Mouse (Mus musculus): ENCODE results near the gene Fbxw5.
A peak's percentile ranks its signal among the peaks of the same experiment; 100 is the strongest.

The Fbxw5 gene

DNA sequence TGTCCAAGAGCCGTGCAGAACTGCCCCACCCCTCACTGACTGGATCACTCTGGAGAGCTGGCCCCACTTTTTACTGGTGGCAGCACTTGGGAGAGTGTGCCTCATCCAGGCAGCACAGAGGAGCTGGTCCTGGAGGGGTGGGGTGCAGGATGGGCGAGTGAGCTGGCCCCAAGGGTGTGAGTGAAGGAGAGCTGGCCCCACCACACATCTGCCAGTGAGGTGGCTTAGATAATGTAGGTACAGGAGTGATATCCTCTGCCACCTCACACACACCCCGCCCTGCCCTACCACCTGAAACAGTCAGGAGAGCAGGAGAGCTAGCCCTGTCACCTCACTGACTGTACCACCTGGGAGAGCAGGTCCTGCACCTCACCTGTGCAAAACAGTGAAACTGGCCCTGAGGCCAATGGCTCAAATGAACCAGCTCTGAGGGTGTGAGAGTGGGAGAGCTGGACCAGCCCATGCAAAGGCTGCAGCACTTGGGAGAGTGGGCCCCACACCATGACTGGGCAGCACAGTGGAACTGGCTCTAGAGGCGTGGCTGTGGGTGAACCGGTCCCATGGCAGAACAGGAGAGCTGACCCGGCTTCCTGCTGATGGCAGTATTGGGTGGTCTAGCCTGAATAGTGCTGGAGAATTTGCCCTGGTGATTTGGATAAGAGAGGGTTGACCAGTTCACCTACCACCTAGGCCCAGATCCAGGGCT lies 12.4 kb upstream of the Fbxw5 start:
- Histone ChIP-seq H3K4me1 (replicated peaks; ENCODE audit: low read depth, low read length) (0 out of 2 replicates have a peak, but pooled peaks cover 3% of the 10 kb centered on the region), H3K27me3 (ENCODE audit: insufficient read depth, low read length) (0 out of 2 replicates have a peak, but pooled peaks cover 6% of the 10 kb centered on the region), H3K4me3 (replicated peaks; ENCODE audit: low read length) (no peak overlapping the region), H3K36me3 (ENCODE audit: insufficient read depth, low read length) (no peaks in the 10 kb centered on the region), H3K9me3 (ENCODE audit: low read length) (no peaks in the 10 kb centered on the region)
- TF ChIP-seq NANOG (IDR thresholded peaks at IDR 0.05; ENCODE audit: borderline replicate concordance, low read length): no peak
- TF ChIP-seq CTCF (conservative IDR thresholded peaks at IDR 0.05; ENCODE audit: low read length): no peak

DNA sequence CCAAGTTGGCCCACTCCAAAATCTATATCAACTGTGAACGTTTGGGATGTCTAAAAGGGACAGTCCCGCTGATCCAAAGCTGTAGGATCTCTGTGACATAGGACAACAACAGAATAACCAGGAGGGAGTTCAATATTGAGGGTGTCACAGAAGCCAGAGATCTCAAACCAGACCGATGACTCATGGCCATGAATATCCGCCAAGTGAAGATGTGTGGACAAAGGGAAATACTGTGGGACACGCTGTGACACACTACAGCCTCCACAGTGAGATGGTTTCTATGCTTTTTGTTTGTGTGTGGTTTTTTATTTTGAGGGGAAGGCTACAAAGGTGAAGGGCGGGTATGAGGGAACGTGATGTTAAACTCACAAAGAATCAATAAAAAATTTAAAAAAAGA lies 11.9 kb upstream of the Fbxw5 start:
- no peak for TF ChIP-seq CTCF (conservative IDR thresholded peaks at IDR 0.05; ENCODE audit: low read length)
- TF ChIP-seq POU5F1 (IDR thresholded peaks at IDR 0.05; ENCODE audit: borderline replicate concordance, low read length): no peak
- TF ChIP-seq NANOG (IDR thresholded peaks at IDR 0.05; ENCODE audit: borderline replicate concordance, low read length): no peak
- Histone ChIP-seq H3K27me3 (ENCODE audit: insufficient read depth, low read length) (0 out of 2 replicates have a peak, but pooled peaks cover 2% of the 10 kb centered on the region), H3K36me3 (ENCODE audit: insufficient read depth, low read length) (no peaks in the 10 kb centered on the region), H3K9me3 (ENCODE audit: low read length) (no peaks in the 10 kb centered on the region), H3K4me1 (replicated peaks; ENCODE audit: low read depth, low read length) (0 out of 2 replicates have a peak, but pooled peaks cover 3% of the 10 kb centered on the region), H3K4me3 (replicated peaks; ENCODE audit: low read length) (no peak overlapping the region)

DNA sequence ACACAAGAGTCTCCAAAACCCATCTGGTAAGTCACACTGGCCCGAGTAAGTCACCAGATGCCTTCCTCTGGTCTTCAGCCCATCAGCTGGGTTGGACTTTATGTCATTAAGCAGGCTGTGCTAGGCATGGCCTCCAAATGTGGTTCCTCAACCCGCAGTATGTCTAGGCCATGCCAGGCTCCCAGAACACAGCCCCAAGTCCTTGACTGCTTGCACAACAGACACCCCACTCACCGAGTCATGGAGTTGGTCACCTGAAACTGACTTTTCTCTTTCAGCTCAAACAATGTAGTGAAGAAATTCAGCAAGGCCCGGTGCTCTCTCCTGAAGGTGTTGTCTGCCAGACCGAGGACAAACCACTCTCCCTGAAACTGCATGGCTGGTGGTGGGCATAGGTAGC lies 7.6 kb upstream of the Fbxw5 start:
- TF ChIP-seq CTCF (conservative IDR thresholded peaks at IDR 0.05; ENCODE audit: low read length) (no peak), NANOG (IDR thresholded peaks at IDR 0.05; ENCODE audit: borderline replicate concordance, low read length) (no peak), POU5F1 (IDR thresholded peaks at IDR 0.05; ENCODE audit: borderline replicate concordance, low read length) (no peak)
- peaks cover 10% of the 10 kb centered on the region for H3K4me1 ChIP-seq (replicated peaks; ENCODE audit: low read depth, low read length)
- no peaks in the 10 kb centered on the region for H3K36me3 ChIP-seq (ENCODE audit: insufficient read depth, low read length)

DNA sequence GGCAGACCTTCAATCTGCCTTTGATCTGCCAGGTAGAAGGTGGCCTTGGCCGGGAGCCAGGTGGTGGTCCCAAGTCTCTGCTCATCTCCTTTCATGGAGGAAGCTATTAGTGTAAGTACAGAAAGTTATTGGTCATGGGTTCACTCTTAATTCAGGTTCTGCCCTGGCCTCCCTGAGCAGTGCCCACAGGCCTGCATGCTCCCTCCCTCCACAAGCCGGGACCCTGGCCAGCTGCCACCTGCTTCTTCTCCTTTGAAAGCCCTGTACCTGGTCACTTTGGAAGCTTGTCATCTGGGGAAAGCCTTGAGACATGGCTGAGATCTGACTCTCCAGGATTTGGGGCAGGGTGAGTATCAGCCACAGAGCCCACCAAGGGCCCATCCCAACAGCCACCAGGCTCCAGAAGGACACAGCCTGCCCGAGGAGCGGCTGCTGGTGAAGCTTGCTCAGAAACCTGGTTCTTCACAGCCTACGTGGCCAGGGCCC lies 7.0 kb upstream of the Fbxw5 start, which contains the start of gene Lcn12:
TSS of gene Lcn12 (minus strand) at position 436 of the 486 bp plus-strand sequence.
- TF ChIP-seq NANOG (IDR thresholded peaks at IDR 0.05; ENCODE audit: borderline replicate concordance, low read length) (no peak), CTCF (conservative IDR thresholded peaks at IDR 0.05; ENCODE audit: low read length) (no peak), POU5F1 (IDR thresholded peaks at IDR 0.05; ENCODE audit: borderline replicate concordance, low read length) (no peak)
- Histone ChIP-seq H3K9me3 (ENCODE audit: low read length) (no peaks in the 10 kb centered on the region), H3K4me3 (replicated peaks; ENCODE audit: low read length) (no peak within 1 kb of the TSS), H3K27me3 (ENCODE audit: insufficient read depth, low read length) (no peaks in the 10 kb centered on the region), H3K36me3 (ENCODE audit: insufficient read depth, low read length) (no peaks in the 10 kb centered on the region), H3K4me1 (replicated peaks; ENCODE audit: low read depth, low read length) (peaks cover 15% of the 10 kb centered on the region)

More for the DNA sequence above, 7.6 kb upstream of the Fbxw5 start:
- H3K4me3 ChIP-seq (replicated peaks; ENCODE audit: low read length): no peak overlapping the region
- no peaks in the 10 kb centered on the region for H3K27me3 ChIP-seq (ENCODE audit: insufficient read depth, low read length)
- H3K9me3 ChIP-seq (ENCODE audit: low read length): no peaks in the 10 kb centered on the region

DNA sequence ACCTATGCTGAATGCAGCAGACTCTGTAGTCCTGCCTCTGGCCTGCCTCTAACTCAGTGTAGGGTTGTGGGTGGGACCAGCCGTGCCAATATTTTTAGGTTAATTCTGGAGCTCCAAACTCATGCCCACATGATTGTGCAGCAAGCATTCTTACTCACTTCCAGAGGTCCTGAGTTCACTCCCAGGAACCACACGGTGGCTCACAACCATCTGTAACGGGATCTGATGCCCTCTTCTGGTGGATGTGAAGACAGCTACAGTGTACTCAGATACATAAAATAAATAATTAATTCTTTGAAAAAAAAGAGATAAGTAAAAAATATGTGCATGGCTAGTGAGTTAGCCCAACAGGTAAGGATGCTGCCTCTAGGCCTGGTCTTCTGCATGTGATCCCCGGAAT lies 4.1 kb upstream of the Fbxw5 start:
- Histone ChIP-seq H3K4me1 (replicated peaks; ENCODE audit: low read depth, low read length) (peaks cover 38% of the 10 kb centered on the region), H3K36me3 (ENCODE audit: insufficient read depth, low read length) (no peaks in the 10 kb centered on the region), H3K4me3 (replicated peaks; ENCODE audit: low read length) (no peak overlapping the region), H3K27me3 (ENCODE audit: insufficient read depth, low read length) (no peaks in the 10 kb centered on the region), H3K9me3 (ENCODE audit: low read length) (no peaks in the 10 kb centered on the region)
- TF ChIP-seq CTCF (conservative IDR thresholded peaks at IDR 0.05; ENCODE audit: low read length) (peak; percentile 22), POU5F1 (IDR thresholded peaks at IDR 0.05; ENCODE audit: borderline replicate concordance, low read length) (no peak), NANOG (IDR thresholded peaks at IDR 0.05; ENCODE audit: borderline replicate concordance, low read length) (no peak)

DNA sequence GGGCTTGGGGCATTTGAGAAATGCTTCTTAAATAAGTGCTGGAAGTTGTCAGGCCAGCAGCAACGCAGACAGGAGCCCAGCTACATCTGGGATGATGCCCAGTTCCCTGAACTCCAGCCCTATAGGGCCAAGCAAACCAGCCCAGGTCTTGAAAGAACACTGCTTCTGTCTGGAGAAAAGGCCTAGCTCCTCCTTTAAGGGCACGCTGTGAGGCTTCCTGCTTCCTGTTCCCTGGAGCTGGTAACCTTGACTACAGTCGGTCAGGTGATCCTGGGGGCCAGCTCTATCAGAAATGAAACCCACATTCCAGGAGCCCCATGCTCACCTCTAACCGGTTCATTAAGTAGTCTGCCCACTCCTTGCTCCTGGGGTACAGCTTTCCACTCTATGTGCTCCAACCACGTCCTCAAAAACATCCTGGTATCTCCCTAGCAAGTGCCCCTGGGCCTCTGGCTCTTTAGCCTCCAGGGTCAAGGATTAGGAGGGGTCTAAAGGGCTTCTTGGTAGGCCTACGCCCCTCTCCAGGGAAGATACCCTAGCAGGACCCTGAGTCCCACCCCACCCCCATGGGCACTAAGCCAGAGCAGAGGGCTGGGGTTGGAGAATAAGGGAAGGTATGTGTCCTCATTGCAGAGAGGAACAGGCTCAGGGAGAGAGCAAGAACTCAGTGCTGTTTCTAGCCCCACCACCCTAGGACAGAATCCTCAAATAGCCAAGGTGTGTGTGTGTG lies 2.5 kb upstream of the Fbxw5 start:
- TF ChIP-seq CTCF (conservative IDR thresholded peaks at IDR 0.05; ENCODE audit: low read length): no peak
- TF ChIP-seq NANOG (IDR thresholded peaks at IDR 0.05; ENCODE audit: borderline replicate concordance, low read length): no peak
- no peak for TF ChIP-seq POU5F1 (IDR thresholded peaks at IDR 0.05; ENCODE audit: borderline replicate concordance, low read length)
- H3K4me1 ChIP-seq (replicated peaks; ENCODE audit: low read depth, low read length): peaks cover 54% of the 10 kb centered on the region
- H3K9me3 ChIP-seq (ENCODE audit: low read length): no peaks in the 10 kb centered on the region
- no peak overlapping the region for H3K4me3 ChIP-seq (replicated peaks; ENCODE audit: low read length)
- H3K36me3 ChIP-seq (ENCODE audit: insufficient read depth, low read length): 0 out of 2 replicates have a peak, but pooled peaks cover 6% of the 10 kb centered on the region
- no peaks in the 10 kb centered on the region for H3K27me3 ChIP-seq (ENCODE audit: insufficient read depth, low read length)

DNA sequence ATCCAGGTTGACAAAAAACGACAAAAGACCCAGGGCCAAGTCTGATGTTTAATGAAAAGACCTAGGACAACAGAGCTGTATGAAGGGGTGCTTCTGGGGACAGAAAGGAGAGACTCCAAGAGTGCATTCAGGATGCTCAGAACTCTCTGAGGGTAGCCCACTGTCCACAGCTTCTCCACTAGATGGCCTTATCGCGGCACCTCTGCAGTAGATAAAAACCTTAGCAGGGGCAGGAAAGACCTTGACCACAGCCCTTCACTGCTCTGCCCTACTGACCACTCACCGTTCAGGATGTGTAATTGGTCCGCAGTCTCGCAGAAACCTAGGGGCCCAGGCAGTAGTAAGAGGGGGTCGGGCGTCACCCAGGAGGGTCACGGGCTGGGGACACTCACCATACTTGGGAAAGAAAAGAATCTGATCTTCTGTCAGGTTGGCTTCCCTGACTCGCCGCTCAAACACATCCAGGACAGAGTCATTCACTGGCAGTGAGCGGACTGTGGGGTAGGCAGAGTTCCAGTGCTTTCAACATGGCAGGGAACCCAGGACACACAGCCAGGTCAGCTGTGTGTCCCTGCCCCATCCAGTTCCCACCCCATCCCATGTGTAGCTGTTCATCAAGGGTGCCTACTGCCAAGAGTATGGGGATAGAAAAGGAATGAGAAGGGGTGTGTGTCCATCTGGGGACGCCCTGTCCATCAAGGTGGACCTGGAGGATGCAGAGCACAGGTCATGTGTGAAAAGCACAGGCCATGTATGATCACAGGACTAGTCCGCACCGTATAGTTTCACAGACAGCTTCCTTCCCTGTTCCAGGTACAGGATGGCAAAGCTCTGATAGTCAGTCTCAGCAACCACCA lies 1.7 kb upstream of the Fbxw5 start:
- no peaks in the 10 kb centered on the region for H3K9me3 ChIP-seq (ENCODE audit: low read length)
- no peak overlapping the region for H3K4me3 ChIP-seq (replicated peaks; ENCODE audit: low read length)
- no peak for TF ChIP-seq POU5F1 (IDR thresholded peaks at IDR 0.05; ENCODE audit: borderline replicate concordance, low read length)
- TF ChIP-seq NANOG (IDR thresholded peaks at IDR 0.05; ENCODE audit: borderline replicate concordance, low read length): no peak
- no peak for TF ChIP-seq CTCF (conservative IDR thresholded peaks at IDR 0.05; ENCODE audit: low read length)
- H3K27me3 ChIP-seq (ENCODE audit: insufficient read depth, low read length): no peaks in the 10 kb centered on the region
- peaks cover 13% of the 10 kb centered on the region for H3K36me3 ChIP-seq (ENCODE audit: insufficient read depth, low read length)
- H3K4me1 ChIP-seq (replicated peaks; ENCODE audit: low read depth, low read length): peaks cover 62% of the 10 kb centered on the region

Measured in E14TG2a.4 (cell line).